Mouse (Mus musculus) regulatory T cell (primary cell): Measurements from ENCODE around the gene Cd2.

Experiments
- in situ Hi-C: fragments of 300-600 bp; cut with MboI, MseI; formaldehyde crosslinking; loops from one replicate; pipeline ENCODE4 v1.15.1; 2025; ENCODE audit warnings: high pct_unique_total_duplicates

Cd2 gene

DNA sequence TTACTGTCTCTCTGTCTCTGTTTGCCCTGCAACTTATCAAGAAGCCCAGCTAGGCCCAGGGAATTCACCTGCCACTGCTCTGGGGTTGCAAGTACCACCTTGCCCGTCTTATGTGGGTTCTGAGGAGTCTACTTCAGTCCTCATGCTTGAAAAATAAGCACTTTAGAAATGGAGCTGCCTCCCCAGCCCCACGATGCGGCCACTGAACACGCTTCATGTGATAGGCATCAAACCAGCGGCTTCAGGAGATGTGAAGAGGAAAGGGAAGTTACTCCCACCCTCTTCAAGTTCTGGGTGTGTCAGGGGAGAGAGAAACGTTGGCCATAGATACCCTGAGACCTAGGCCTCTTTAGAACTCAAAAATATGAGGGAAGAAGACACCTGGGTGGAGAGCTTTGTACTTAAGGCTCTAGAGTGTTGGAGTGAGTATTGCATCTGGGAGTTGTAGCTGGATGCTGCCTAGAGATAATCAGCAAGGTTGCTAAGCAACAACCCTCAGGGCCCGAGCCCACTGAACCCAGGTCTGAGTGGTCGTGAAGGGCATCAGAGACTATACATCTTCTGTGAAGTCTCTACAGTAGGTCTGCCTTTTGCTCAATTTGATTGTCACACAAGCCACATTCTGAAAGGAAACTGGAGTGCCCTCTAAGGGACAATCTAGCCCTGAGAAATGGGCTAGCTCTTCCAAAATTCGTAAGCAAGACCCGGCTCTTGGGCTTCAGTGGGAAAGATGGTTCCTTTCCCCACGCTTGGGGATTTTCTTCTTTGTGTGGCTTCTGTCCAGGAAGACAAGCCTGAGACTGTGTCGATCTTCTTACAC lies 11.0 kb downstream of the Cd2 start:
- in situ Hi-C loops: loop anchor here (10.0 kb wide), 1 partner anchor 52 kb away; no protein-coding TSS in a partner anchor

DNA sequence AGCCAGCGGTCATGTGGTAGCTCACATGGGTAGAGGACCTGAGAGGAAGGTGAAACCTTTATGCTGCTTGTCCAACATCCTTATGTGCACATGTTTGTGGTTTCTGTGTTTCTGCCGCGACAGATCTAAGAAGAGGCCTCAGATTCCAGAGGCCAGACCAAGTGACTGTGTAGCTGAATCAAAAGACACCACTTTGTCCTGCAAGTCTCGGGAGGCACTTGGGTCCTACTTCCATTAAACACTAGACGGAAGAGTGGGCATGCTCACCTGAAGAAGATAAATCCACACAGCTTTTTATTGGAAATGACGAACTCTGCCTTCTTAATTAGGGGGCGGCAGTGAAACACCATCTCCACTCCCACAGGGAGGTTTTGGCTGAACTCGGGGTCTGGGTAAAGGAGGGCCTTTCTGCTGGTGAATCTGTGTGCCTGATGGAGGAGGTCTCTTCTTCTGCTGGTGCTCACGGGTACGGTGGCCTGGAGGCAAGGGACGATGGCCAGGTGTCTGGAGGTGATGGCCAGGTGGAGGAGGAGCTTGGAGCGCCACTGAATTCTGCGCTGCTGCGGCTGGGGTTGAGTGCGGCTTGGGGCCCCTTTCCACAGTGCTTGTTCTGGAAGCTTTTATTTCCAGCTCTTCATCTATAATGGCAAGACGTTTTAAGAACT lies 12.0 kb downstream of the Cd2 start:
- in situ Hi-C loops: loop anchor here (10.0 kb wide), 1 partner anchor 51 kb away; no protein-coding TSS in a partner anchor

DNA sequence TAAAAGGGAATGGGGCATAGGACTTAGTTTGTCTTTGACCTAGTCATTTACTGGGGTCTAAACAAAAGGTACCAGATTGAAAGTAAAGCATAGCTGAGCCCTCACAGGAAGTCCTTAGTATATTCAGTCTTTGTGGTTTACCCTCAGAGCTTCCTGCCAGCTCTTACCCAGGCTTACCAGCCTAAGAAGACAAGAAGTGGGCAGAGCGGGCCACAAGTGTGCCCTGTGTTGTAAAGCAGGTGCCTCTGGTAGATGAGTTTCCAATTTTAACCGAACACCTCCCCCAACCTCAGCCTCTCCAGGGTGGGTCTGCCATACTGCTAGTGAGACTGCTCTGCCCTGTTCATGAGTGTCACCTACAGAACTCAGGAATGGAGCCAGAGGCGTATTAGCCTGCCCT lies 12.9 kb downstream of the Cd2 start:
- in situ Hi-C loops: loop anchor here (10.0 kb wide), 1 partner anchor 50 kb away; no protein-coding TSS in a partner anchor

DNA sequence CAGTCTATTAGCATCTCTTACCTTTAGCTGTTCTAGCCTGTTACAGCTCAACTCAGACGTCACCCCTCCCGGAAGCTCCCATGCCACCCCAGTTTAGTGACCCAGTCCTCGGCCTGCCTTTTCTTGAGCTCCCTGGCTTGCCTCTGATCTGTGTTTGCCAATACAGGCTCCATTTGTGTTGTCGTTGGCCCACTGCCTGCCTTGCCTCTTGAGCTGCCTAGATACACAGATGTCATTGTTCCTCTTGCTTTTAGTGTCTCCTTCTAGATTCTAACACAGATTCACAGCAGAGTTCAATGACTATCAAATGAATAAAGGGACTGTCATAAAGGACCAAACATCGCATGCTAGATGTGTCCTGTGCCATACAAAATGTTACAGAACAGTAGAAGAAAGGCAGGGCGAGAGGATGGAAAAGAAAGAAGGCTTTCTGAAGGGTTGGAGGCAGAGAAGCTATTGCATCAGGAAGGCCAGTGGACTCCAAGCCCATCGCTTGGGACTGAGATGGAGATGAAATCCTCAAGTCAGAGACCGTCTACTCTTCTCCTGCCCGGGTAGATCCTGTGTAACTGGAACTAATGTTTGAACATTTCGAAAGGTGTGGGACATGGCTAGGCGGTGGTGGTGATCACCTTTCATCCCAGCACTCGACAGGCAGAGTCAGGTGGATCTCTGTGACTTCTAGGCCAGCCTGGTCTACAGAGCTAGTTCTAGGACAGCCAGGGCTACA lies 13.5 kb downstream of the Cd2 start:
- in situ Hi-C loops: loop anchor here (10.0 kb wide), 1 partner anchor 49 kb away; no protein-coding TSS in a partner anchor

DNA sequence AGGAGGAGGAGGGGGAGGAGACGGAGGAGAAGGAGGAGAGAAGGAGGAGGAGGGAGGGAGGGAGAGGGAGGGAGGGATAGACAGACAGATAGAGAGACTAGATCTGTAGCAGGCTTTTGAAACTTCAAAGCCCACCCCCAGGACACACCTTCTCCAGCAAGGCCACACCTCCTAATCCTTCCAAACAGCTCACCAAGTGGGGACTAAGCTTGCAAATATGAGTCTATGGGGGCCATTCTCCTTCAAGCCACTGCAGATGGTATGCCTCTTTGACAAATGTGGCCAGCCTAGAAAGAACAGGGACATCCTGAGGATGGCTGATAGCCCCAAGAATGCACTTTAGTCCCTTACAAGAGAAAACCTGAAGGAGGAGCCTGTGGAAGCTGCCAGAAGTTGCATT lies 15.6 kb downstream of the Cd2 start:
- in situ Hi-C loops: loop anchor here (10.0 kb wide), 1 partner anchor 47 kb away; no protein-coding TSS in a partner anchor

DNA sequence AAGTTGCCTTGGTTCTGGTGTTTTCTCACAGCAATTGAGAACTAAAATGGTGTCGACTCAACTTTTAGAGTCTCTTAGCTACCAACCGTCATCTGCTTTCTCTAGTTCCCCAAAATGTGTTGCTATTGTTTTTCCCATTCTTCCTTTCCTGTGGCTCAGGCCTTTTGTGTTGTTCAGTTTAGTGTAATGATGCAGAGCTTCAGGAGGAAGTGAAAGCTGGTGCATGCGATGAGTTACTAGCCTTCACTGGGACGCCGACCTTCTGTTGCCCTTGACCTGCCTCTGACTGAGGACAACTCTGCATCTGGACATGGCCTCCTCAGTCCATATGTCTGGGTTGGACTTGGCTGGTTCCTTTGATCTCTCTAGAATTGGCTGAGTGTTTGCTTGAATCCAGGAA lies 16.9 kb downstream of the Cd2 start:
- in situ Hi-C loops: loop anchor here (10.0 kb wide), 1 partner anchor 46 kb away; no protein-coding TSS in a partner anchor

DNA sequence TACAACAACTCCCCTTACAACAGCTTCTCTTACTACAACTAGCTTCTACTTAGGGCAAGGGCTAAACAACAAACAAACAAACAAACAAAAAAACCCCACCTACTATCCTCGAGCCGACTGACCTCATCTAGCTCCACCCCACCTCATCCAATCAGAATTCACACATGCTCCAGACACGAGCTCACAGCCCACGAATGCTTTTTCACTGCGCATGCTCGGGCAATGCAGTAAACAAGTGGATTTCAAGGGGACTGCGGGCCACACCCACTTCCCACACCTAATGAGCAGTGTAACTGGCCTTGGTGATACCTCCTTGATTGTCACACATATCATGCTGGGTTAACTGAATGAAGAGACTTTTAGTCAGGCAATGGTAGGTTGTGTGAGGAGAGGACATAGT lies 19.4 kb downstream of the Cd2 start:
- in situ Hi-C loops: no loop called here

DNA sequence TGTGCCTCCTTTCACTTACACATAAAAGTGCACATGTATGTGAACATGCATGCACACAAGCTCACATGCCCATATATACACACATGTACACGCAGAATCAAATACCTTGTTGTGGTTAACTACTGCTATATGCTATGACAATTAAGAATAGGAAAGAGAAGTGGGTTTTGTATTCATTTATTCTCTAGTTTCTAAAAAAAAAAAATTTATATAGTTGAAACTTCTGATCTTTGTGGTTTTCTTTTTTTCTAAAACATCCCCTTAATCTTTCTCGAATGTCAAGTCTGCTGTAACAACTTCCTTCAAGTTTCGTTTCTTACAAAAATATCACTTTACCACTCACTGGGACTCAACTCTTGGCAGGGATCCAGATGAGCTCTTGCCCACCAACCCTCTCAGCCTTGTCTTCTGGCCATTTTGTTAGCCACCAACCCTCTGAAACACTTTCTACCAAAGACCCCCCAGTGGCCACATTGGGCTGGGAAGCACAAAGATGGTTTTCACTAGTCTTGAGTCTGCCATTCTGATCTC lies 22.1 kb downstream of the Cd2 start:
- in situ Hi-C loops: no loop called here

DNA sequence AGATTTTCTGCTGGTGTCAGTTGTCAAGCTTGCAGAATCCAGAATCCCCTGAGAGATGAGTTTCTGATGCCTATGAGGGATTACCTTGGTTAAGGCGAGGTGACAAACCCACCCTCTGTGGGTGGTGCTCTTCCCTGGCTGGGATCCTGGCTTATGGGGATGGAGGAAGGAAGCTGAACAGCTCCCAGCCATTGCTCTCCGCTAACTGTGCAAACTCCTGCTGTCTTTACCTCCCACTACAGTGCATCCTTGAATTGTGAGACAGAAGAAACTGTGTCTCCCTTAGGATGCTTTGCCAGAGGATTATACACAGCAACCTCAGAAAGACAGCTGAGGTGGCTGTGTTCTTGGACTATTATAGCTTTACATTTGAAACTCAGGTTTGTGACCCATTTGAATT lies 28.8 kb downstream of the Cd2 start:
- in situ Hi-C loops: no loop called here

DNA sequence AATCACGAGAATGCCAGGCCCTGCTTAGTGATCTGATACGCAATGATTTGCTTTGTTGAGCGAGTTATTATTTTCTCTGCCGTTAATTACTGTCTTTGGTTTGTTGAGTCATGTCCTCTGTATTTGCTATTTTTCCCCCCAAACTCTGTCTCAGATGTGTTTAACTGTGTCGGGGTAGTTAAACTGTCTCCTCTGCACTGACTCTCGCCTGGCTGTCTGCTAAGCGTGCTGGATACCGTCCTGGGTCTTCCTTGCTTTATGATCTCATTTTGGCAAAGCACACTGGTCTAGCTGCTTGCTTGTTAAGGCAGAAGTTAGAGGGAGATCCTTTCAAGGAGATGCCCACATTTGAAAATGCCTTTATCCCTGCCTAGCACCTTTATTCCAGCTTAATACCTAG lies 31.6 kb downstream of the Cd2 start:
- in situ Hi-C loops: no loop called here

DNA sequence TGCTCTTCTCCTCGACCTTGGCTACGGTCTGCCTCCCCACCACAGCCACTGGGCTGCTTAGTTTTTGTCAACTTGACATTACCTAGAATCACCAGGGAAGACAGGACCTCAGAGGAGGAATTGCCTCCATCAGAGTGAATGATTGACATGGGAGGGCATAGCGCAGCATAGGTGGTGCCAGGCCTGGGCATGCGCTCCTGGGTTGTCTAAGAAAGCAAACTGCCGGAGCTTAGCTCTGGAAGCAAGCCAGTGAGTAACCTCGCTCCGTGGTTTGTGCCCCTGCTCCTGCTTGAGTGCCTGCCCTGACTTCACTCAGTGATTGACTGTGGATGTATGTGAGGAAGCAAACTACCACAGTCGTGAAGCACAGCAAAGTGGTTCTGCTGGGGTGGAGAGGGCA lies 35.6 kb downstream of the Cd2 start:
- in situ Hi-C loops: no loop called here

DNA sequence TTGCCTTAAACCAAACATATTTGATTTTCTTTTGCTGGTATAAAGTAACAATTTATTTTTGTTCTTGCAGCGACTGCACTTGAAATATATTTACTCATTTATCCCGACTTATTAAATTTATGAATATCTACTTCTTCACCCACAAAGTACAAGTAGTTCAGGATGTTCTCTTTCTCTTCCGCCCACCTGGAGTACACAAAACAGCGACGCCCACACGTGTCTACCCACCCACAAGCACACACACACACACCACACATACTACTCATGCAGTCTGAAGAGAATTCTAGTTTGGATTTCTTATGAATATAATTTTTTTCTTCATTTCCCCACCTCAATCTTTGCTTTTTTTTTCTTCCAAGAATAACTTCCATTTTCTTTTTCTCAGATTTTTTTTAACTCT lies 37.9 kb downstream of the Cd2 start:
- in situ Hi-C loops: no loop called here

DNA sequence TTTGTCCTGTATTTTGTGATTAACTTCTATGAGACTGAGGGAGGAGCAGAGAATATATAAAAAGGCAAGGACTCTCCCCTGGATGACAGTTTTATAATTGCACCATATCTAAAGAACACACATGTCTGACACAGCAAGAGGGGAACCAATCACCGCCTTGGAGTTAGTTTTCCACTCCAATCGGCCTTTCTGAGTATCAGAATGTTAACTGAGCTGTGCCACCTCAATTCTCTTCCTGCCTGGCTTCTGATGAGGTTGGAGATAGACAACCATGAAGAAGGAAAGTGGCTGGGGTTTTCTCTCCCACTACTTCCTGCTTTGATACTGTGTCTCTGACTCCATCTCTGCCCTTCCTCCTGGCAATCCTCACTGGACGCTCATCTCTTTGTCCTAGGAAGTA lies 42.5 kb downstream of the Cd2 start:
- in situ Hi-C loops: no loop called here

DNA sequence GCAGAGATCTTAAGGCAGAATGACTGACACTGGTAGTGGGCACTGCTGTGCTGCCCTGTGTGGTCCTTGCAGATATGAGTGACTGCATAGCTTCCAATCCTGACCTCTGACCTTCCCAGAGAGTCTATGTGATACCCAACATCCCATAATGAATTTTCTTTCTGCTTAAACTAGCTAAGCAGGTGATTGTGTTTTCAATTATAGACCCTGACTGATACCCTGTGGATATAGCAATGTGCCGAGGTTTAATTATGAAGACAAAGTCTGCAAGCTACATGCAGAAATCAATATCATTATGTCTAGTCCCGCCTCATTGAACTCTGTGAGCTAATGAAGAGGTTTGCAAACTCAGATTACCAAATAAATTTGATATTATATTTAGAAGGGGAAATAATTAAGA lies 44.7 kb downstream of the Cd2 start:
- in situ Hi-C loops: no loop called here

DNA sequence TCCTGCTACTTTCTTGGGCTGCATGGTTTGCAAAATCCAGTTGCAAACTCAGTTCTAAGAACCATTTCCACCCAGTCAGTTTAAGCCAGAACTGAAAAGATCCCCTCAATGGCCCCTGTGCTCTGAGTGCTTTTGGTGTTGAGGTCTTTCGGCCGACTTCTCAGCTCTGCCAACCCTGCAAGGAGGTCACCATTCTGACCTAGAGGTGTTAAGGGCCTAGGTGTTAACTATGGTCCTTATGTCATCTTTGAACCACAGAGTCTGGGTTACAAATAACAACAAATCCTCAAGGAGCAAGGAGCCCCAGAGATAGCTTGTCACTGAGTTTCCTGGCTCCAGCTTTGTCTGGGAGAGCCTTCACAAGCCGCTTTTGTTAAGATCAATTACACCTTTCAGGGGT lies 45.9 kb downstream of the Cd2 start:
- in situ Hi-C loops: no loop called here

DNA sequence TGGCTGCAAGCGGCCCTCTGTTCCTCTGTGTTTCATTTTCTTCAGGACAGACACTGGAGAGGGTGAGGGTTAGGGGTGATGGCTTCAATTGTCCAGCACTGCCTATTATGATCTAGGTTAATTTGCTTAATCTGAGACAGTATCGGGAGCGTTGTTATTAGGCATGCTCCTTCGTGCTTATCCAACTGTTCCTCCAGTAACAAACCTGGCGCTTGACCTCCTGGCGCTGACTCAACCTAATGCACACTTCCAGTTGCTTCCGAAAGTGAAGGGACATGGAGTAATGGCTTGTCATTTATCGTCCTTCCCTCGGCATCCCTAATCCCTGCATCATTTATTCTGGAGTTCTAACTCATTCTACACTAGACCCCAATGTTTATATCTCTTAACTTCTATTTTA lies 46.9 kb downstream of the Cd2 start:
- in situ Hi-C loops: no loop called here

DNA sequence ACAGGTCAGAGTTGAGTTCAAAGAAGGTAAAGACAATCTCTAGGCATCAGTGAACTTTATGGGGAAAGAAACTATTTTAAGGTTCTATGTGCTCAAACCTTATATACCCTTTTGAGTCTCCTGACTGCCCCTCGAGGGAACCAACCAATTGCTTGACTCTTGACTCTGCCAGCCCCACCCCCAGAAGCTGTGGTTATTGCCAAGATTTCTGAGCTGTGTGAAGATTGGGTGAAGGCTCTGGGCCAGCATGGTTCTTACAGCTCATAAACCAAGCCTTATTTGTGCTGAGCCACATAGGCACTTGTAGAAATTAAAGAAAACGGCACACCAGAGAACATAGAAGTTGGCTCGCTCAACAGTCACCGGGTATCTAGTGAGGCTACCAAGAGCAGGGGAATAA lies 48.5 kb downstream of the Cd2 start:
- in situ Hi-C loops: no loop called here

DNA sequence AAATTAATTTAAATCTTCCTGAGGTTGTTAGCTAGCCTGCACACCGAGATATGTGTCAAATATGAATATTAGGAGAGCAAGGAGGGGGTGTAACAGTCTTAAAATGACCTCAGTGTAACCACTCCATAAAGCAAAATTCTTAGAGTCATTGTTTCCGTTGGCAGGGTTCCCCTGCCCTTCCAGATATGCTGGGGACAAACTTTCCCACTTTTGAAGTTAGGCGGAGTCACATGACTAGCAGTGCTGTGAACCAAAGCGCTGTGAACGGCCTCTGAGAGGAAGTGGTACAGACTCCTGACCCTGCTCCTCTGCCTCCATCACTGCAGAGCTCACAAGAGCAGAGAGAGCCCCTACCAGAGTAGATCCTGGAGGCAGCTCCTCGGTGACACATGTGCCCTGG lies 49.0 kb downstream of the Cd2 start:
- in situ Hi-C loops: no loop called here

DNA sequence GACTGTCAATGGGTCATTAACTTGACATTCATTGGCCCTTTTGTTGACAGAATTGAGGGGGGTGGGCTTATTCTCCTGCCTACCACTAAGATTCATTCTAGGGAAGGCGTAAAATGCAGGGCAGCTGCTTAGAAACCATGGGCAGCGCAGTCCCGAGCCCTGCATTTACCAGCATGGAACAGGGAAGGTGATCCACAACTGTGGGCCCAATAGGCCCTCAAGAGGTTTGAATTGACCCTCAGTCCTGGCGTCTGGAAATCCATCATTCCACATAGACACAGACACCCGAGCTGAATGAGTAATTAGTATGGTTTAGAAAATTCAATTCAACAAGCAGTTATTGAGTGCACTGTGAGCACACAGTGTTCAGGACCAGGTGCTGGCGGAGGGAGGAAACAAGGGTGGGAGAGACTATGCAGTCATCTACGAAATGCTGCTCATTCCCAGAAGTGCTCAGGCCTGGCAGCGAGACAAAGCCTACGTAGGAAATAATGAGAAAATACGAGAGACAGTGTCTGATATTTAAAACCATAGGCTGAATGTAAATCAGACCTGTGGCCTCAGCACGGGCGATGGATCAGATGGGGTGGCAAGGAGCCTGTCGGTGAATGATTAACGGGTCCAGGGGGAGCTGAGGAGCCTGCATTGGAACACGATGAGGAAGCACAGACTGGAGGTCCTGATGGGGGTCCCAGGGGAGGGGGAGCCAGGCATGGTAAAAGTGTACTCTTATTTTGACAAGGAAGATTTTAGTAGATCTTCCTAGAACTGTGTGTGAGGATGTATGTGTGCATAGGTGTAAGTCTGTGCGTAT lies 50.5 kb downstream of the Cd2 start:
- in situ Hi-C loops: no loop called here

DNA sequence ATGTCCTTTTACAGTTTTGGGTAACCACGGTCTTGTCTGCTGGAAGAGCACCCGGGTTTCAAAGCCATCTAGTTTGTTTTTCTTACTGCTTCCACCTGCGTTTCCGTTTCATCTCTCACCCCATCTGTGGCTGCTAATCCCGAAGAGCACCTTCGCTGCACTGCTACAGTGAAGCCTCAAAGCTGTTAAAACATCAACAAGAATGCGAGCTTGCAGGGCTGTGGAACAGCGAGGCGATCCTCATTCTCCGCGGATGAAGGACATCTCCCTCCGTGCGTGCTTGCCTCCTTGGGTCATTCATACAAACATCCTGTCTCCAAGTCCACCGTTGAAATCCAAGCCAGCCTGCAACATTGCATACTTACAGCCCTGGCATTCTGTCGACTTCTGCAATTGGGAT lies 51.5 kb downstream of the Cd2 start:
- in situ Hi-C loops: no loop called here

DNA sequence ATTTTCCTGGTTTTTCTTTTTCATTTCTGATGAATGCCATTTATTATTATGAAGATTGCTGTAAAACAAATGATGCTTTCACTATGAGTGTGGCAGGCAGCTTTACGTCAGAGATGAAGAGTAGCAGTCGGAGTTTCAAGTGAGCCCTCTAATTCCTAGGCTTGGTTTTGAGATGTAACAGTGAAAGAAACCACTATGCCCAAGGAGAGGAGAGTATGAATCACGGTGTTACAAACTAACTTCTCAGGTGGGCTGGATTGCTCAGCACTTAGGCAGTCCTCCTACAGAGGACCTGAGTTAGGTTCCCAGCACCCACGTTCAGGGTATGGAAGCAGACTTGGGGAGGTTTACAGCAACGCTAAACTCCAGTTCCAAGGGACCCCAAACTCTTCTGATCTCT lies 52.4 kb downstream of the Cd2 start:
- in situ Hi-C loops: no loop called here
